Mouse (Mus musculus) olfactory bulb, adult 2 months (tissue): Measurements from ENCODE around the gene Lama2.

ENCODE experiments used
- CTCF ChIP-seq: fragments of 200-500 bp; IDR thresholded peaks from 2 replicates; pipeline ENCODE4 v1.5.1; 2012; ENCODE audit warnings: low read depth, mild to moderate bottlenecking, low read length, moderate library complexity; ENCODE audit not compliant: insufficient read depth
- POLR2A ChIP-seq: fragments of 200-500 bp; IDR thresholded peaks from 2 replicates; pipeline ENCODE4 v1.6.1; 2012; ENCODE audit warnings: mild to moderate bottlenecking, low read depth, low read length, moderate library complexity; ENCODE audit not compliant: insufficient read depth

DNA sequence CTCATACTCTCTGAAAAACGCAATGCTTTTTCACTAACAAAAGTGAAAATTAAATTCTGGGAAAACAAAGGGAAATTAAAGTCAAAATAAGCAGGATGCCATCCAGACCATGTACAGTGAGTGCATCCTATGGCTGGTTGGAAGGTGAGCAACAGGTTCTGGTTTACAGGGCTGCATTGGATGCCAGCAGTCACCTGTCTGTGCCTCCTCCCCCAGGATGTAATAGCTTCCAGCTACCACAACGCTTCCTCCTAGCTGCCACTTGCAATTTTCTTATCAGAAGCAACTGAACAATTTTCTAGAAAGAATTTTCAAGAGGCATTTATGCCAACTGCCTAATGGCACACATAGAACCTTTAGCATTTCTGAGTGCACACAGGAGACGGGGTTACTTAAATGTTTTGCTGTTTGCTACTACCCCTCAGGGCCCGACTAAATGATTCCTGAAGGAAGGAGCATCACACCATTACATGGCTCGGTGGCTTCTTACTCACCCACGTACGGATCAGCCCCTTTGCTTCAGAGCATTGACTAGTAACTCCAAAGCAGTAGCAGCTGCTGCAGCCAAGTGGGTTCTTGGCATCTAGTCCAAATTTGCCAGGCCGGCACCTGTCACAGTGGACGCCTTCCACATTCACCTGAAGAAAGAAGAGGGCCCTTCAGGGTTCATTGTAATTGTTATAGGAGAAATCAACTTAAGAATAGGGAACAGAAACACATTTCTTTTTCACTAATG lies 430.8 kb downstream of the Lama2 start:
- TF ChIP-seq POLR2A (no peak), CTCF (no peak)
